Mouse (Mus musculus) limb, embryonic 10.5 days (tissue): ENCODE measurements around the gene Dgkd. TPM values are rescaled to one million over a fixed set of nuclear protein-coding genes. Genes with fewer than 3 reads are reported as not detected.

Experiments
- DNase-seq: peaks from one replicate; pipeline ENCODE4 v3.0.0-alpha.2; 2017; ENCODE audit warnings: low spot score
- H3K27ac ChIP-seq: fragments of 300-500 bp; sonication (generic); 2 replicates; pipeline ENCODE4 v1.5.1; 2016; ENCODE audit warnings: mild to moderate bottlenecking
- H3K27me3 ChIP-seq: fragments of 300-500 bp; sonication (generic); 2 replicates; pipeline ENCODE4 v1.6.1; 2016; ENCODE audit warnings: low read depth, mild to moderate bottlenecking; ENCODE audit not compliant: poor library complexity, severe bottlenecking
- H3K36me3 ChIP-seq: fragments of 300-500 bp; sonication (generic); 2 replicates; pipeline ENCODE4 v1.6.1; 2016; ENCODE audit warnings: mild to moderate bottlenecking, moderate library complexity
- H3K4me1 ChIP-seq: fragments of 300-500 bp; sonication (generic); 2 replicates; pipeline ENCODE4 v1.6.1; 2016
- H3K4me3 ChIP-seq: fragments of 300-500 bp; sonication (generic); 2 replicates; pipeline ENCODE4 v1.5.1; 2016; ENCODE audit warnings: mild to moderate bottlenecking, moderate library complexity
- H3K9me3 ChIP-seq: fragments of 300-500 bp; sonication (generic); replicated peaks from 2 replicates; pipeline ENCODE4 v1.6.1; 2016; ENCODE audit warnings: mild to moderate bottlenecking
- WGBS: fragments of 180-500 bp; shearing (Covaris S2); methylation state at CpG from one replicate; pipeline ENCODE4 v1.1.7; 2016; 5-methylcytosine and 5-hydroxymethylcytosine counted together
- polyA plus RNA-seq: library from polyadenylated mRNA; unstranded; fragments of >200 nt; fragmentation: Nextera tagmentation; extraction: Ambion mirVana; gene quantifications from 2 replicates; pipeline ENCODE4 v1.2.1, GENCODE M21; 2016

Gene Dgkd
- polyA plus RNA-seq, 1 experiment from 2014 or later = 39.7 TPM

GRCm38 (mm10) chr1:87933051-87933450 is 80.0 kb downstream of the Dgkd start:
- Histone ChIP-seq H3K27me3 (no peaks in the 10 kb centered on the region), H3K36me3 (peaks cover 89% of the 10 kb centered on the region), H3K27ac (no peak overlapping the region), H3K4me1 (no peaks in the 10 kb centered on the region), H3K9me3 (no peaks in the 10 kb centered on the region), H3K4me3 (no peak overlapping the region)
- DNase-seq = no peak
- 89% methylated on average over 5 of the region's 5 CpGs for WGBS

- peaks cover 90% of the 10 kb centered on the region for H3K36me3 ChIP-seq
- WGBS = 88% methylated on average over 9 of the region's 9 CpGs
- no peak for DNase-seq
These were observed 82.0 kb downstream of the Dgkd start for GRCm38 (mm10) chr1:87935095-87935494.

GRCm38 (mm10) chr1:87935546-87935945 is 82.5 kb downstream of the Dgkd start:
- H3K4me1 ChIP-seq = no peaks in the 10 kb centered on the region
- no peak for DNase-seq
- H3K36me3 ChIP-seq = peaks cover 90% of the 10 kb centered on the region
- H3K27me3 ChIP-seq = no peaks in the 10 kb centered on the region
- 85% methylated on average over 2 of the region's 2 CpGs for WGBS
- no peaks in the 10 kb centered on the region for H3K9me3 ChIP-seq
- H3K27ac ChIP-seq = no peak overlapping the region
- no peak overlapping the region for H3K4me3 ChIP-seq

More at GRCm38 (mm10) chr1:87935095-87935494, 82.0 kb downstream of the Dgkd start:
- H3K27ac ChIP-seq = no peak overlapping the region
- no peak overlapping the region for H3K4me3 ChIP-seq
- H3K27me3 ChIP-seq = no peaks in the 10 kb centered on the region
- no peaks in the 10 kb centered on the region for H3K9me3 ChIP-seq
- no peaks in the 10 kb centered on the region for H3K4me1 ChIP-seq

GRCm38 (mm10) chr1:87936075-87936474 is 83.0 kb downstream of the Dgkd start:
- peaks cover 91% of the 10 kb centered on the region for H3K36me3 ChIP-seq
- no peaks in the 10 kb centered on the region for H3K27me3 ChIP-seq
- DNase-seq = no peak
- no peak overlapping the region for H3K4me3 ChIP-seq
- WGBS = 92% methylated on average over 7 of the region's 7 CpGs
- H3K27ac ChIP-seq = no peak overlapping the region
- H3K4me1 ChIP-seq = no peaks in the 10 kb centered on the region
- no peaks in the 10 kb centered on the region for H3K9me3 ChIP-seq

GRCm38 (mm10) chr1:87936516-87936915 is 83.4 kb downstream of the Dgkd start:
- no peaks in the 10 kb centered on the region for H3K4me1 ChIP-seq
- no peak for DNase-seq

GRCm38 (mm10) chr1:87941765-87942164 is 88.7 kb downstream of the Dgkd start:
- Histone ChIP-seq H3K36me3 (peaks cover 100% of the 10 kb centered on the region), H3K4me3 (no peak overlapping the region), H3K9me3 (no peaks in the 10 kb centered on the region), H3K27ac (no peak overlapping the region), H3K27me3 (no peaks in the 10 kb centered on the region), H3K4me1 (no peaks in the 10 kb centered on the region)
- WGBS = 96% methylated on average over 1 of the region's 1 CpGs
- no peak for DNase-seq

More at GRCm38 (mm10) chr1:87936516-87936915, 83.4 kb downstream of the Dgkd start:
- peaks cover 91% of the 10 kb centered on the region for H3K36me3 ChIP-seq
- H3K4me3 ChIP-seq = no peak overlapping the region
- 36% methylated on average over 2 of the region's 2 CpGs for WGBS
- H3K9me3 ChIP-seq = no peaks in the 10 kb centered on the region
- no peak overlapping the region for H3K27ac ChIP-seq
- no peaks in the 10 kb centered on the region for H3K27me3 ChIP-seq

- H3K36me3 ChIP-seq = peaks cover 99% of the 10 kb centered on the region
- no peak overlapping the region for H3K27ac ChIP-seq
- no peaks in the 10 kb centered on the region for H3K4me1 ChIP-seq
- H3K27me3 ChIP-seq = no peaks in the 10 kb centered on the region
- no peak overlapping the region for H3K4me3 ChIP-seq
- no peak for DNase-seq
- H3K9me3 ChIP-seq = no peaks in the 10 kb centered on the region
- WGBS = 89% methylated on average over 6 of the region's 6 CpGs
These were observed 94.6 kb downstream of the Dgkd start for GRCm38 (mm10) chr1:87947681-87948091.

- Histone ChIP-seq H3K36me3 (peaks cover 97% of the 10 kb centered on the region), H3K27me3 (no peaks in the 10 kb centered on the region), H3K27ac (no peak overlapping the region), H3K4me3 (no peak overlapping the region), H3K4me1 (no peaks in the 10 kb centered on the region), H3K9me3 (no peaks in the 10 kb centered on the region)
- 89% methylated on average over 3 of the region's 3 CpGs for WGBS
- no peak for DNase-seq
These were observed 98.6 kb downstream of the Dgkd start for GRCm38 (mm10) chr1:87951641-87952040.

- H3K27ac ChIP-seq = no peak overlapping the region
- no peaks in the 10 kb centered on the region for H3K27me3 ChIP-seq
- H3K4me1 ChIP-seq = no peaks in the 10 kb centered on the region
- H3K36me3 ChIP-seq = peaks cover 97% of the 10 kb centered on the region
- DNase-seq = no peak
- WGBS = 89% methylated on average over 3 of the region's 3 CpGs
- no peak overlapping the region for H3K4me3 ChIP-seq
- H3K9me3 ChIP-seq = no peaks in the 10 kb centered on the region
These were observed 100.0 kb downstream of the Dgkd start for GRCm38 (mm10) chr1:87953073-87953472.

GRCm38 (mm10) chr1:87958931-87959330 is 105.8 kb downstream of the Dgkd start:
- no peak overlapping the region for H3K4me3 ChIP-seq
- no peaks in the 10 kb centered on the region for H3K4me1 ChIP-seq
- H3K27ac ChIP-seq = no peak overlapping the region
- H3K36me3 ChIP-seq = peaks cover 83% of the 10 kb centered on the region
- no peak for DNase-seq
- WGBS = 98% methylated on average over 1 of the region's 1 CpGs
- H3K27me3 ChIP-seq = no peaks in the 10 kb centered on the region
- no peaks in the 10 kb centered on the region for H3K9me3 ChIP-seq

- Histone ChIP-seq H3K27me3 (no peaks in the 10 kb centered on the region), H3K4me1 (no peaks in the 10 kb centered on the region), H3K9me3 (no peaks in the 10 kb centered on the region), H3K36me3 (peaks cover 83% of the 10 kb centered on the region), H3K4me3 (no peak overlapping the region), H3K27ac (no peak overlapping the region)
- WGBS = 92% methylated on average over 4 of the region's 4 CpGs
- DNase-seq = no peak
These were observed 106.4 kb downstream of the Dgkd start for GRCm38 (mm10) chr1:87959532-87959931.

GRCm38 (mm10) chr1:87959998-87960431 is 106.9 kb downstream of the Dgkd start:
- 81% methylated on average over 4 of the region's 4 CpGs for WGBS
- DNase-seq = no peak
- Histone ChIP-seq H3K27me3 (no peaks in the 10 kb centered on the region), H3K4me1 (no peaks in the 10 kb centered on the region), H3K36me3 (peaks cover 83% of the 10 kb centered on the region), H3K9me3 (no peaks in the 10 kb centered on the region), H3K27ac (no peak overlapping the region), H3K4me3 (no peak overlapping the region)

- Histone ChIP-seq H3K27me3 (no peaks in the 10 kb centered on the region), H3K9me3 (no peaks in the 10 kb centered on the region), H3K27ac (no peak overlapping the region), H3K4me3 (no peak overlapping the region), H3K36me3 (peaks cover 83% of the 10 kb centered on the region), H3K4me1 (no peaks in the 10 kb centered on the region)
- 94% methylated on average over 4 of the region's 4 CpGs for WGBS
- no peak for DNase-seq
These were observed 107.7 kb downstream of the Dgkd start for GRCm38 (mm10) chr1:87960752-87961151.

- Histone ChIP-seq H3K9me3 (no peaks in the 10 kb centered on the region), H3K4me3 (no peak overlapping the region), H3K27me3 (no peaks in the 10 kb centered on the region), H3K4me1 (no peaks in the 10 kb centered on the region), H3K27ac (no peak overlapping the region), H3K36me3 (peaks cover 83% of the 10 kb centered on the region)
- DNase-seq = no peak
- 84% methylated on average over 2 of the region's 2 CpGs for WGBS
These were observed 108.5 kb downstream of the Dgkd start for GRCm38 (mm10) chr1:87961459-87962167.
